Mouse (Mus musculus) WW6 (cell line): ENCODE results near the gene Opn1sw.

ENCODE experiments used
- DNase-seq: peaks from one replicate; pipeline ENCODE4 v3.0.0-alpha.2; 2013; ENCODE audit warnings: low read depth, low spot score

Opn1sw gene

GRCm38 (mm10) chr6:29388052-29388518 lies at the start of gene Opn1sw:
Gene Opn1sw (minus strand): TSS chr6:29388468.
- DNase-seq, result no peak

GRCm38 (mm10) chr6:29436461-29436934 lies 48.2 kb upstream of the Opn1sw start:
- no peak for DNase-seq

- no peak for DNase-seq
Measured at GRCm38 (mm10) chr6:29435940-29436451, 47.7 kb upstream of the Opn1sw start.

- DNase-seq, result no peak
Measured at GRCm38 (mm10) chr6:29434911-29435691, 46.8 kb upstream of the Opn1sw start.

GRCm38 (mm10) chr6:29433804-29434795 lies 45.8 kb upstream of the Opn1sw start:
- no peak for DNase-seq

- DNase-seq, result no peak
Measured at GRCm38 (mm10) chr6:29433038-29433803, 45.0 kb upstream of the Opn1sw start, which contains the start of gene Flnc. Gene Flnc (plus strand): TSS chr6:29433256.

GRCm38 (mm10) chr6:29432676-29433037 lies 44.4 kb upstream of the Opn1sw start:
- DNase-seq, result no peak

- DNase-seq, result no peak
Measured at GRCm38 (mm10) chr6:29432156-29432555, 43.9 kb upstream of the Opn1sw start.

GRCm38 (mm10) chr6:29431473-29431872 lies 43.2 kb upstream of the Opn1sw start:
- no peak for DNase-seq

- no peak for DNase-seq
Measured at GRCm38 (mm10) chr6:29430681-29431420, 42.6 kb upstream of the Opn1sw start.

GRCm38 (mm10) chr6:29428171-29428570 lies 39.9 kb upstream of the Opn1sw start:
- DNase-seq, result no peak

GRCm38 (mm10) chr6:29426331-29426730 lies 38.1 kb upstream of the Opn1sw start:
- no peak for DNase-seq

- DNase-seq, result no peak
Measured at GRCm38 (mm10) chr6:29425118-29425517, 36.9 kb upstream of the Opn1sw start.

GRCm38 (mm10) chr6:29420596-29420995 lies 32.3 kb upstream of the Opn1sw start:
- DNase-seq, result no peak

GRCm38 (mm10) chr6:29415446-29415845 lies 27.2 kb upstream of the Opn1sw start:
- no peak for DNase-seq

GRCm38 (mm10) chr6:29406412-29406811 lies 18.1 kb upstream of the Opn1sw start:
- DNase-seq, result no peak

GRCm38 (mm10) chr6:29402693-29403342 lies 14.6 kb upstream of the Opn1sw start:
- peak; percentile 43 for DNase-seq

GRCm38 (mm10) chr6:29399851-29400250 lies 11.6 kb upstream of the Opn1sw start:
- no peak for DNase-seq

- DNase-seq, result no peak
Measured at GRCm38 (mm10) chr6:29397575-29397974, 9.3 kb upstream of the Opn1sw start.
